Mouse (Mus musculus) Muller cell, postnatal 12 days (primary cell): Measurements from ENCODE around the gene Oser1.

Experiments used
- DNase-seq: peaks from one replicate; pipeline ENCODE4 v3.0.0-alpha.2; 2015; ENCODE audit errors: inconsistent ontology term

Oser1 gene

DNA sequence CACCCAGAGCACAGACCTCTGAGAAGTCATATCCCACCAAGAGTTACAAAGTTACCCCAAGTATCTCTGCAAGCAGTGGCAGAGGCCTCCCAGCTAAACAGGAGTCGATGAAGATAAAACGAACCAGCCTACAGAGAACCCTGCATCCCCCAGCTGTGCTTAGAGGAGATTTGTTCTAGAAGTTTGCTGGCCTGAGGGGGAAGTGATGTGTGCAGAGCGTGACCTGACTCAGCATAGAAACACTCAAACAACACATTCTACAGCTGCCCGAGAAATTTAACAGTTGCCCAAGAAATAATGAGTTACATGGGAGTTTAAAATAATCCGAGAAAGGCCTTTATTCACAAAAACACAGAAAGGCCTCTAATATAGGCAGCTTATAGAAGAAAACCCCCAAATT, 65.8 kb downstream of the Oser1 start:
- DNase-seq: peak; percentile 37

DNA sequence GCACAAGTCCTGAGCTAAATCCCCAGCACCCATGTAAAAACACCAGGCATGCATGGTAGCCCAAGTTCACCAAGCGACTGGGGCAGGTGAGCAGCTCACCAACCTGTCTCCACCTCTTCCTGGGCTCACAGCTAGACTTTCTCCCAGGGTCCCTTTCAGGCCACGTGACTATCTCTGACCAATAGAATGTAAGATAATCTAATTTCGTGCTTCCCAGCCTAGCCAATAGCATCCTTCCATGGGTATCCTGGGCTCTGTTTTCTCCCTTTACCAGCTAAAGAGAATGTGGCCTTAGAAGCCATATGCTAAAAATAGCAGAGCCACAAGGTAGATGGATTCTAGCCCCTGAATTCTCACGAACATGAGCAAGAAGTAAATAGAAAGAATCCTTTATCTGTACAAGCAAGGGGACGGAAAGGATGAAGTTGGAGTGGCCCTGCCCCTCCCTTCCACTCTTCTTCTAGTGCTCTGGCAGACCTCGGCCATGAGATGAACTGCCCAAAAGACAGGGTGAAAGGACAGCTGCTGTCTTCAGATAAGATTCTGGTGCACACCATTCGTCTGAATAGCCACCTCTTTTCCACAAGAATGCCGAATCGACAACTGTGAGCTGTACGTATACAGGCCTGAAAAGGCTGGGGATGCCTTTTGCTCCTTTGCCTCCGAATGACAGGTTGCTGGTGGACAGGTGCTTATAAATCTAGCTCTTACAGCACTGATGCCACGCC, 68.2 kb downstream of the Oser1 start:
- no peak for DNase-seq
